Mouse (Mus musculus): ENCODE results near the gene Wdr90. TPM values are rescaled to one million over a fixed set of nuclear protein-coding genes. Genes with fewer than 3 reads are reported as not detected.

Wdr90 gene
- total RNA-seq, 2 experiments from 2014 or later = 21.2 to 36.6 TPM

DNA sequence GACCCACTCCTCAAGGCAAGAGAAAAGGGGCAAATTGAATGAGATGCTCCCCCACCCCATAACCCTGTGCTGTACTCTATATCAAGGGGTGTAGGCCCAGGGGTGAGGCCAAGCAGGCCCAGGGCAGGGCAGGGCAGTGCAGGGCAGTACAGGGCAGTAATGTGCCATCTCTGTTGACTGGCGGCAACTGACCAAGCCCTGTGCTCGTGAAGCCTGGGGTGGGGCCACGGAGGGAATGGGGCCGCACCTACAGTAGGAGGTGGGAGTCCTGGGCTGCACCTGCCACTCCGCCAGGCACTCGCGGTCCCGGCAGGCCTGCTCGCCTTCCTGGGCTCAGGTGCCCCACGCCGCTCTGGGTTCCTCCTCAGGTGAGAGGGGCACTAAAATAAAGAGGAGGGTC is 4.0 kb upstream of the Wdr90 start:
- intact Hi-C loops (cut with DNase I) = no loop called here
- DNase-seq (ENCODE audit: low spot score in 2 of 2) = no peak

DNA sequence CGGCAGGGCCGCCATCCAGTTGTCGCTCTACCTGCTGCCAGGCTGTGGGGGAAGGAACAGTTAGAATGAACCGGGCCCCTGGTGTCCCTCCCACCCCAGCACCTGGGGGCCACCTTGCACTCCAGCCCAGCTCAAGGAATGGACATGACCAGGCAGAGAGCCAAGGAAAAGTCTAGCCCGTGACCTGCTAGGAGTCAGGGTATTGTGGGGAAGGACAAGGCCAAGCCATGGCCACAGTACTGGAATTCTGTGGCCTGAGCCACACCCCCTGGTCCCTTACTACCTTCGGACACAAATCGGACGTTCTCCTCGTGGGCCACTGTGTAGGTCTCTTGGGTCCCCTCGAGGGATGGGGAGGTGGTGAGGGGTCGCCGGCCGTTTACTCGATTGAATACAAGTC is 3.0 kb upstream of the Wdr90 start:
- DNase-seq (ENCODE audit: low spot score in 2 of 2) = no peak
- intact Hi-C loops (cut with DNase I) = no loop called here

GRCm38 (mm10) chr17:25863681-25864080 is 2.4 kb upstream of the Wdr90 start:
- intact Hi-C loops (cut with DNase I) = no loop called here
- no peak for DNase-seq (ENCODE audit: low spot score in 2 of 2)

- no peak for DNase-seq (ENCODE audit: low spot score in 2 of 2)
- intact Hi-C loops (cut with DNase I) = no loop called here
Observed at GRCm38 (mm10) chr17:25861704-25862612, 657 bp upstream of the Wdr90 start.

DNA sequence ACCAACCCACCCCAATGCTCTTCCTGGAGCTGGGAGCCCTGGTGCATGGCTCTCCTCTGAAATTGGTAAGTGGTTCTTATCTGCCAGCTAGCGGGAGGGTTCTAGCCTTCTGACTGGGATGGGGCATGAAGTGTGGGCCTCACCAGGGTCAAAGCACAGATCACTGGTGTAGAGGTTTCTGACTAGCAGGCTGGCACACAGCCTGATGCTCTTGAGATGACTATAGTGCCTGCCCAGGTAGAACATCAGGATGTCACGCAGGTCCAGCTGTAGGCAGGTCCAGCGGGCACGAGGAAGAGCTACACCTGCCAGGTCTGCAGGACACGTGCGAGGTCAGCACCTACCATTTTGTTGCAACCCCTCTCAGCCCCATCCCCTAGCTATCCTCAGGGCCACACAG is 1.1 kb downstream of the Wdr90 start:
- no peak for DNase-seq (ENCODE audit: low spot score in 2 of 2)
- intact Hi-C loops (cut with DNase I) = no loop called here

DNA sequence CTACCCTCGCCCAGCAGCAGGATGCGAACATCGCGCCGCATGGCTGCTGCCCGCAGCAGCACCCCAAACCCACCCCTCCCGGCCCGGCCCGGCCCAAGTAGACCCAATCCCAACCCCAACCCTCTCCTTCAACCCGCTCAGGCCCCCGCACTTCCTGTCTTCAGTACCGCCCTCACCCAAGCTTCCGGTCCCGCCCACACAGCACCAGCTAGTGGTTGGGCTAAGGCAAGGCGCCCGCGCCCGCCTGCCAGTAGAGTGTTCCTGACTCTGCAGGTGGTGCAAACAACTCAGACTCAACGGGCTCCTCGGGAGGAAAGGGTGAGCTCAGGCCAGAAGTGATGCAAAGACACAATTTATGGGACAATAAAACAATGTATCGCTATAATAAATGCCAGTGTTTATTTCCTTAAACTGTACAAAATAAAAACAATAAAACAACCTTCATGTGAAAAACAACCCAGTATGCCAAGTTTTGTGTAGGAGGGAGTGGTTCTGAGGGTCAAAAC is 16.9 kb downstream of the Wdr90 start, which contains the start of gene Rhot2:
Gene Rhot2, minus strand, starts transcription at position 456 of the 506 bp plus-strand sequence.
- intact Hi-C loops (cut with DNase I) = no loop called here
- peak; percentile 92 to 94 for DNase-seq (ENCODE audit: low spot score in 2 of 2)

GRCm38 (mm10) chr17:25843636-25844395 is 17.5 kb downstream of the Wdr90 start:
- intact Hi-C loops (cut with DNase I) = no loop called here
- DNase-seq (ENCODE audit: low spot score in 2 of 2) = peak in 1 of 2 experiments; percentile 48

GRCm38 (mm10) chr17:25843122-25843521 is 18.2 kb downstream of the Wdr90 start:
- no peak for DNase-seq (ENCODE audit: low spot score in 2 of 2)
- intact Hi-C loops (cut with DNase I) = no loop called here

DNA sequence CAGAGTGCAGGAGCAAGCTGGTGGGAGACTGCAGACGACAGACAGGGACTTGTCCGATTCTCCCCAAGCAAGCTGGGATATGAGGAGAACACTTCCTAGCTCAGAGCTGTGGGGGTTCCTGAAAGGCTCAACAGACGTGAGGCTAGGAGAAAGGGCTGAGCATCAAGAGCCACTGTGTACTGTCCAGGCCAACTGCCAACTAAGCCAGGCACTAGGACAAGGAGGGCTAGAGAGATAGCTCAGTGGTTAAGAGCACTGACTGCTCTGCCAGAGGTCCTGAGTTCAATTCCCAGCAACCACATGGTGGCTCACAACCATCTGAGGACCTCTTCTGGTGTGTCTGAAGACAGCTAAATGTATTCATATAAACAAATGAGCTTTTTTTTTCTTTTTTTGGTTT is 18.8 kb downstream of the Wdr90 start:
- no peak for DNase-seq (ENCODE audit: low spot score in 2 of 2)
- intact Hi-C loops (cut with DNase I) = no loop called here

- intact Hi-C loops (cut with DNase I) = no loop called here
- DNase-seq (ENCODE audit: low spot score in 2 of 2) = no peak
Observed at GRCm38 (mm10) chr17:25841117-25841880, 20.0 kb downstream of the Wdr90 start, which contains the start of gene Gm20683. Gene Gm20683 (minus strand): TSS chr17:25841763.

GRCm38 (mm10) chr17:25840519-25840918 is 20.8 kb downstream of the Wdr90 start:
- no peak for DNase-seq (ENCODE audit: low spot score in 2 of 2)
- intact Hi-C loops (cut with DNase I) = no loop called here

DNA sequence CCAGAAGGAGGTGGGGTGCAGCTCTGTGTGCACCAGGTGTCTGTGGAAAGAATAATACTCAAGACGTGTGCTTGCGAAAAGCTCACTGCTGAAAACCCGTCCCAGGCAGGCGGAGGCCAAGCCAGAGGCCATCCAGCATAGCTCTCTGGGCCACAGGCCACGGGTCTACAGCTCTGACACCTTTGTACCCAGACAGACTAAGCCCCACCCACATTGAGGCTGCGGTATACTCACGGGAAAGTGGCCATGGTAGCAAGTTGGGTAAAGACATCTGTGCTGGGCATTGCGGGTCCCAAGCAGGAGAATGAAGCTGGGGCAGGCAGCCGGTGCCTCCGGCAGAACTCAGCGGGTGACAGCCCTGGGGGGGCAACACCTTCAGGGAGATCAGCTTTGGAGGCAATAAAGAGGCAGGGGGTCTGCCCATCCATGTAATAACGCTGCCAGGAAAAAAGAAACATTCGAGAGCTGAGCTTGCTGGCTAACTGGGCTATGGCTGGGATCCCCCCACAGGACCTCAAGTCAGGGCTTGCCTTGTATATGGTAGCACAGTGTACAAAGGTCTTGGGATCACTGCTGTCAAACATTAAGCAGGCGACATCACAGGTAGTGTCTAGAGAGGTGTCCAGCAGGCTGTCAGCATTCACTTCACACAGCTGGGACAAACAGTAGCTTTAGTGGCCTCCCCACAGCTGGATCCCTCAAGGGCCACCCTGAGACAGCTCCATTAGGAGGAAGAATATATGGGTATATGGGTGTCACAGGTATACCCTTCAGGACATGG is 21.7 kb downstream of the Wdr90 start:
- intact Hi-C loops (cut with DNase I) = no loop called here

DNA sequence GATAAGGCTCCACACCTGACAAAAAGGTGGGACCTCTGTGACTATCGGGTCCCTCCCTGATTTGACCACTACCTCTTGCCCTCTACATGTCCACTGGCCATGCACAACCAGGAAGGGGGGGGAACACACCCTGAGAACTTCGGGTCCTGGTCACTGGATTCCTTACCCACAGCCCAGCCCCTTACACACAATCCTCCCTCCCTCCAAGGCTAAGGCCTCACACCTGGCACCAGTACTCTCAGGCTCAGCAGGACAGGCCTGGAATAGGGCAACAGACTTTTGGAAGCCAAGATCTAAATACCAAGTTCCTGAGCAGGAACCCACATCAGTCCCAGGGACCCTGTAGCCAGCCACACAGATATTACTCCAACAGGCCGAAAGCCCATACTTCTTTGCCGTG is 22.4 kb downstream of the Wdr90 start:
- no peak for DNase-seq (ENCODE audit: low spot score in 2 of 2)
- intact Hi-C loops (cut with DNase I) = no loop called here

More for the DNA sequence above, 21.7 kb downstream of the Wdr90 start:
- no peak for DNase-seq (ENCODE audit: low spot score in 2 of 2)

DNA sequence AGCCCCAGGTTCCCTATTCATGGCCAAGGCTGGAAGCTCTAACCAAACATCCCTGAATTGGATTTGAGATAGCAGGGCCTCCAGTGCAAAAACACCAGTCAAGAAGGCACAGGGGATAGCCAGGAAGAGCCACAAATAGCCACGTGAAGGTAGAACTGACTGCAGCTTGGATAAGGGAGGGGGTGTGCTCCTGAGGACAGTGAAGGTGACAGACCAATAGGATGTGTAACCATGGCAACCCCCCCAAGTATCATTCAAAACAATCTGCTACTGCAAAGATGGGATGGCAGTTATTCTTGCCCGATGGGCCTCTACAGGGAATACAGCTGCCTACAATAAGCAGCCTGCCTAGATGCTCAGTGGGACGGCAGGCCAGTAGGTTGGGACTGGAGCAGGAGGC is 23.8 kb downstream of the Wdr90 start:
- DNase-seq (ENCODE audit: low spot score in 2 of 2) = no peak
- intact Hi-C loops (cut with DNase I) = no loop called here

DNA sequence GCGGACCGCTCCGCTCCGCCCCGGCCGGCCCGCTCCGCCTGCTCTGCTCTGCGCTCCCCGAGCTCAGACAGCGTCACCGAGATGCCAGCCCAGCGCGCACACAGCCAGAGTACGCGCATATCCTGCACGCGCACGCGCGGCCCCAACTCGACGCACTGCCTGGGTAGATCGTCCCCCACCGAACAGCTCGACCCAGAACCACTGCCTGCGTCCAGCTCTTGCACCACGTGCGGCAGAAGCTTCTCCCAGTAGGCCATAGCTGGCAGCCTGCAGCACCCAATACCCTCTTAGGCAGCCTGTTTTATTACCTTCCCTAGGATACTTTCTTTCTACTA is 24.3 kb downstream of the Wdr90 start, which contains the start of gene Rhbdl1:
Gene Rhbdl1, minus strand, starts transcription at position 220 of the 335 bp plus-strand sequence.
- DNase-seq (ENCODE audit: low spot score in 2 of 2) = peak; percentile 86 to 87
- intact Hi-C loops (cut with DNase I) = no loop called here

DNA sequence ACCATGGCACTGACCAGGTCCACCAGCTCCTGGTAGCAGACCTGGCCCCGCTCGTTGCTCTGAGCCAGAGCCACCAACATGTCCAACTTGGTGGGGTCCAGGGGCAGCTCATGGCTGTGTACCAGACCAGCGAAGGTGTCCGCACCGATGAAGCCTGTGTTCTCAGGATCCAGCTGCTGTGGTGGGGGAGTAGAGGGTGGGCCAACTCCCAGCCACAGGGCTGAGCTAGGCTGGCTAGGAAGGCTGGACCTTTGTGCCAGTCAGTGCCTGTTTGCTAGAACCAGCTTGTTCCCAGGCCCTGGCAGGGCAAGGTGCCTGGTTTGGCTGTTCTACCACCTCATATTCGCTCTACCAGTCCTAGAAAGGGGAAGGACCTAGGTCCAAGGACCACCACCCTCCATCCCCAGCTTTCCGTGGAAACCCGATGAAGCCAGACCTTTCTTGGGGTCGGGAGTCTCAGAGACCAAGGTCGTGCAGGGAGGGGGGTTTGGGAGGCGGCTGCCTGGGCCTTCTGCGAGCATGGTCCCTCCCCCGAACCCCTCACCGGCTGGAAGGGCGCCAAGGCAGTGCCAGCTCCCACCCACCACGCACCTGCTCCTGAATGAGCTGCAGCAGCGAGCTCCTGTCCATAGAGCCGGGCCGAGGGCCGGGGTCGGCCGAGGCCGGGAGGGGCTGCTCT is 24.8 kb downstream of the Wdr90 start:
- no peak for DNase-seq (ENCODE audit: low spot score in 2 of 2)
- intact Hi-C loops (cut with DNase I) = no loop called here

GRCm38 (mm10) chr17:25835816-25836215 is 25.5 kb downstream of the Wdr90 start:
- intact Hi-C loops (cut with DNase I) = no loop called here
- no peak for DNase-seq (ENCODE audit: low spot score in 2 of 2)

DNA sequence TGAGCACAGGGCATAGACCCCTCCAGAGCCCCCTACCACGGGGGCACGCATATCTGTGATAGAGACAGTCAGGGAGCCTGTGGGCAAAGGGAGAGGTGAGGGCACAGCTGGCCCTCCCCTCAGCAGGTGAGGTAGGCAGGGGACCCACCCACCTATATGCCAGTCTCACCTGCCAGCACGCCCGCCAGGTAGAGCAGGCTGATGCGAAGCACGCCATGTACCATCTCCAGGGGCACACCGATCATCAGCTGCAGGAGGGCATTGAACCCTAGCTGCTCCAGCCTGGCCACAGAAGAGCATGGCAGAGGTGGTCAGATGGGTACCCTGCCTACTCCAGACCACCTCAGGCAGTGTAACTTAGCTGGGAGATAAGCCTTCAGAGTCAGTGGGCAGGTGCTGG is 26.0 kb downstream of the Wdr90 start:
- DNase-seq (ENCODE audit: low spot score in 2 of 2) = no peak
- intact Hi-C loops (cut with DNase I) = no loop called here

Measured in left cerebral cortex, postnatal 36 days (tissue).